Mouse (Mus musculus): Measurements from ENCODE around the gene Parva. TPM values are rescaled to one million over a fixed set of nuclear protein-coding genes. Genes with fewer than 3 reads are reported as not detected.

Gene Parva
- polyA plus RNA-seq, 1 experiment from 2014 or later = 17.4 TPM

GRCm38 (mm10) chr7:112502845-112503244 lies 75.5 kb downstream of the Parva start:
- H3K9me3 ChIP-seq (replicated peaks; ENCODE audit: control insufficient read depth, low read length) = no peaks in the 10 kb centered on the region
- 57% methylated on average over 5 of the region's 5 CpGs for WGBS
- no peaks in the 10 kb centered on the region for H3K27me3 ChIP-seq (replicated peaks; ENCODE audit: control insufficient read depth, insufficient read depth, low read length)
- ATAC-seq = peak; percentile 47; the same call in 1 of the 2 replicates
- H3K4me3 ChIP-seq (ENCODE audit: low read depth, low read length) = no peak overlapping the region
- no peak overlapping the region for H3K9ac ChIP-seq (ENCODE audit: low read length)
- peaks cover 9% of the 10 kb centered on the region; the same call in 1 of the 2 replicates for H3K4me1 ChIP-seq (ENCODE audit: control insufficient read depth, insufficient read depth, low read length)
- no peak for DNase-seq (ENCODE audit: low spot score)
- no peaks in the 10 kb centered on the region for H3K36me3 ChIP-seq (ENCODE audit: control insufficient read depth, insufficient read depth, low read length)
- H3K27ac ChIP-seq (ENCODE audit: low read depth, low read length) = no peak overlapping the region
- peak overlapping the region; percentile 33; the same call in 1 of the 2 replicates for H3K4me2 ChIP-seq (ENCODE audit: low read length)

GRCm38 (mm10) chr7:112503448-112503847 lies 76.1 kb downstream of the Parva start:
- H3K4me1 ChIP-seq (ENCODE audit: control insufficient read depth, insufficient read depth, low read length) = peaks cover 9% of the 10 kb centered on the region; the same call in 1 of the 2 replicates
- ATAC-seq (no peak), DNase-seq (ENCODE audit: low spot score) (no peak)
- H3K27me3 ChIP-seq (replicated peaks; ENCODE audit: control insufficient read depth, insufficient read depth, low read length) = no peaks in the 10 kb centered on the region
- H3K9me3 ChIP-seq (replicated peaks; ENCODE audit: control insufficient read depth, low read length) = no peaks in the 10 kb centered on the region
- no peak overlapping the region for H3K4me3 ChIP-seq (ENCODE audit: low read depth, low read length)
- WGBS = 84% methylated on average over 6 of the region's 6 CpGs
- H3K36me3 ChIP-seq (ENCODE audit: control insufficient read depth, insufficient read depth, low read length) = no peaks in the 10 kb centered on the region
- H3K9ac ChIP-seq (ENCODE audit: low read length) = no peak overlapping the region
- no peak overlapping the region for H3K4me2 ChIP-seq (ENCODE audit: low read length)
- H3K27ac ChIP-seq (ENCODE audit: low read depth, low read length) = no peak overlapping the region

GRCm38 (mm10) chr7:112503917-112504316 lies 76.6 kb downstream of the Parva start:
- Histone ChIP-seq H3K9ac (ENCODE audit: low read length) (no peak overlapping the region), H3K4me3 (ENCODE audit: low read depth, low read length) (no peak overlapping the region), H3K4me2 (ENCODE audit: low read length) (no peak overlapping the region), H3K4me1 (ENCODE audit: control insufficient read depth, insufficient read depth, low read length) (peaks cover 9% of the 10 kb centered on the region; the same call in 1 of the 2 replicates), H3K9me3 (replicated peaks; ENCODE audit: control insufficient read depth, low read length) (no peaks in the 10 kb centered on the region), H3K27me3 (replicated peaks; ENCODE audit: control insufficient read depth, insufficient read depth, low read length) (no peaks in the 10 kb centered on the region), H3K36me3 (ENCODE audit: control insufficient read depth, insufficient read depth, low read length) (no peaks in the 10 kb centered on the region), H3K27ac (ENCODE audit: low read depth, low read length) (no peak overlapping the region)
- ATAC-seq = no peak
- DNase-seq (ENCODE audit: low spot score) = no peak
- WGBS = 92% methylated on average over 3 of the region's 3 CpGs

DNA sequence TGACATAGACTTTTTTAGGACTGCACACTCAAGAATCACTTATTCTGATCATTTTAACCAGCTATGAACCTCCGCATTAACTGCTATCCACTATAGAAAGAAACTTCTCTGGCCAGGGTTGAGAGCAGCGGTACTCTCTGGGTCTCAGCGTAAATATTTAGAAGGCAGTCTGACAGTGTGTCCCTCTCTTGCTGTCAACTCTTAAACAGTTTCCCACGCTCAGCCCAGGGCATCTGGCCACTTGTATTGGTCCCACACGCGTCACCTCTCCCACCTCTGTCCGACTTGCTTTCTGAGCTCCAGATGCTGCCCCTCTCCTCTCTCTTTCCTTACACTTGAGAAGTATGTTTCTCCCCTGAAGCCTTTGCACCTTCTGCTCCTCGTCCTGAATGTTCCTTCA lies 81.8 kb downstream of the Parva start:
- Histone ChIP-seq H3K4me1 (ENCODE audit: control insufficient read depth, insufficient read depth, low read length) (no peaks in the 10 kb centered on the region), H3K27ac (ENCODE audit: low read depth, low read length) (no peak overlapping the region), H3K9me3 (replicated peaks; ENCODE audit: control insufficient read depth, low read length) (no peaks in the 10 kb centered on the region), H3K4me2 (ENCODE audit: low read length) (no peak overlapping the region), H3K27me3 (replicated peaks; ENCODE audit: control insufficient read depth, insufficient read depth, low read length) (no peaks in the 10 kb centered on the region), H3K4me3 (ENCODE audit: low read depth, low read length) (no peak overlapping the region), H3K9ac (ENCODE audit: low read length) (no peak overlapping the region), H3K36me3 (ENCODE audit: control insufficient read depth, insufficient read depth, low read length) (no peaks in the 10 kb centered on the region)
- ATAC-seq (no peak), DNase-seq (ENCODE audit: low spot score) (no peak)
- WGBS = 85% methylated on average over 8 of the region's 8 CpGs

DNA sequence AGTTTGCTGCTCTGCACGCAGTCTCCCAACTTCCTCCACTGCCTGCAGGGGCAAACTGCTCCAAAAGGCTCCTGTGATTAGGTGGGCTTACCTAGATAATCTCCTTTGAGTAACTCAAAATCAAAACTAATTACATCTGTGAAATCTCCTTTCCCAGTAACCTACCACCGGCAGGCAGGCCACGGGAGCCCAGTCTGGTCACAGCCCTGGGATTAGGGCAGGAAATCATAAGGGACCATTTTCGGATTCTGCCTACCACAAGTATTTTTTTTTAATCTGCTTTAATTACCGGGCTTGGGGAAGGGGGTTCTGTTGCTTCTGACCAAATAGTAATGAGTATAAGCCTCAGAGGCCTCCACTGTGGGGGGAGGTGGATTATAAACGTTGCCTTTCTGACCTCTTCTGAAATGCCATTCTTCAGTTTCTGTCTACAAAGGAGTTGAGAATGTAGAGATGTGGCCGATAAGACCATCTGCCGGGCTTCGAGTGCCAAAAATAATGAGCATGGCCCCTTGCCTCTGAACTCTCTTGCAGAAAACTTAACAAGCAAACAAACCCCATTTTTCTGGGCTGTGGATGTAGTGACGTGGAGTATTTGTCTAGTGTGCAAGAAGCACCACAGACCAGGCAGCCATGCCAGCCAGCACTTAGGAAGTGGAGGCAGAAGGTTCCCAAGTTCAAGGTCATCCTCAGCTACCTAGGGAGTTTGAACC lies 83.2 kb downstream of the Parva start:
- no peak overlapping the region for H3K27ac ChIP-seq (ENCODE audit: low read depth, low read length)
- no peaks in the 10 kb centered on the region for H3K36me3 ChIP-seq (ENCODE audit: control insufficient read depth, insufficient read depth, low read length)
- H3K4me3 ChIP-seq (ENCODE audit: low read depth, low read length) = no peak overlapping the region
- H3K4me2 ChIP-seq (ENCODE audit: low read length) = no peak overlapping the region
- H3K27me3 ChIP-seq (replicated peaks; ENCODE audit: control insufficient read depth, insufficient read depth, low read length) = no peaks in the 10 kb centered on the region
- no peaks in the 10 kb centered on the region for H3K9me3 ChIP-seq (replicated peaks; ENCODE audit: control insufficient read depth, low read length)
- no peak overlapping the region for H3K9ac ChIP-seq (ENCODE audit: low read length)
- WGBS = 22% methylated on average over 10 of the region's 10 CpGs
- DNase-seq (ENCODE audit: low spot score) = peak; percentile 21
- ATAC-seq = no peak
- H3K4me1 ChIP-seq (ENCODE audit: control insufficient read depth, insufficient read depth, low read length) = no peaks in the 10 kb centered on the region

DNA sequence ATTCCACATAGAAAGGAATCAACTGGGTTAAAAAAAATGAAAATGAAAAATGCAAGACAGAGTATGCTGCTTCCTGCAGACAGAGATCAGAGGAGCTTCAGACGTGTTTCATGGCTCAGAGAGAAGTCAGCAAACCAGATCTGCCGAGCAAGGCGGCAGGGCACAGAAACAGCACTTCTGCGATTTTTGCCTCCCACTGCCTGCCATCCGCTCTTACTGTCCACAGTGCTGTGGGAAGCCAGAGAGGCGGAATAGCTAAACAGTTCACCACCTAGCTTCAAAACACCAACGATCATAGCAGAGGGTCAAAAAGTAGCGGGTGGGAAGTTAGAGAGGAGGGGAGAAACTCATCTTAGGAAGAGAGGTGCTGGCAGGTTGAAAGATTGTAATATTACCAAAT lies 84.0 kb downstream of the Parva start:
- ATAC-seq (no peak), DNase-seq (ENCODE audit: low spot score) (no peak)
- Histone ChIP-seq H3K9ac (ENCODE audit: low read length) (no peak overlapping the region), H3K36me3 (ENCODE audit: control insufficient read depth, insufficient read depth, low read length) (no peaks in the 10 kb centered on the region), H3K4me1 (ENCODE audit: control insufficient read depth, insufficient read depth, low read length) (no peaks in the 10 kb centered on the region), H3K9me3 (replicated peaks; ENCODE audit: control insufficient read depth, low read length) (no peaks in the 10 kb centered on the region), H3K27me3 (replicated peaks; ENCODE audit: control insufficient read depth, insufficient read depth, low read length) (no peaks in the 10 kb centered on the region), H3K4me2 (ENCODE audit: low read length) (no peak overlapping the region), H3K4me3 (ENCODE audit: low read depth, low read length) (no peak overlapping the region), H3K27ac (ENCODE audit: low read depth, low read length) (no peak overlapping the region)
- 80% methylated on average over 8 of the region's 8 CpGs for WGBS

- Histone ChIP-seq H3K4me2 (ENCODE audit: low read length) (no peak overlapping the region), H3K4me1 (ENCODE audit: control insufficient read depth, insufficient read depth, low read length) (no peaks in the 10 kb centered on the region), H3K27me3 (replicated peaks; ENCODE audit: control insufficient read depth, insufficient read depth, low read length) (no peaks in the 10 kb centered on the region), H3K36me3 (ENCODE audit: control insufficient read depth, insufficient read depth, low read length) (no peaks in the 10 kb centered on the region), H3K27ac (ENCODE audit: low read depth, low read length) (no peak overlapping the region), H3K4me3 (ENCODE audit: low read depth, low read length) (no peak overlapping the region), H3K9ac (ENCODE audit: low read length) (no peak overlapping the region), H3K9me3 (replicated peaks; ENCODE audit: control insufficient read depth, low read length) (no peaks in the 10 kb centered on the region)
- 15% methylated on average over 3 of the region's 3 CpGs for WGBS
- DNase-seq (ENCODE audit: low spot score) = no peak
- no peak for ATAC-seq
Observed at GRCm38 (mm10) chr7:112512257-112512656, 85.0 kb downstream of the Parva start.

DNA sequence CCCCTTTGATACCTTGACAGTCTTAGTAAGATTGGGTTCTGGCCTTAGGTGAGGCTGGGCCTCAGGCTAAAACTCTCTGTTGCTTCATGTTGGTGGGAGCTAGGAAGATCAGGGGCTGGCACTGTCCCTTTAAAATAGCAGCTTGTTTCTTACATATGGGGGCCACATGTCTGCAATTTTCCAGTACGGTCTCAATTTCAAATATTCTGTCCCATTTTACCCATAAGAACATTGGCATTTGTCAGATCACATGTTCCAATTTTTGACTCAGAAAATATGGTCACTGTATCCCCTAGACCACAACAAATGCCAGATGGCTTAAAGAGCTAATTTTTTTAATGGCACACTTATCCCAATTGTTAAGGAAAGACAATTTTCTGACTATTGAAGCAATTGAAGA lies 85.6 kb downstream of the Parva start:
- Histone ChIP-seq H3K4me3 (ENCODE audit: low read depth, low read length) (no peak overlapping the region), H3K9ac (ENCODE audit: low read length) (no peak overlapping the region), H3K9me3 (replicated peaks; ENCODE audit: control insufficient read depth, low read length) (no peaks in the 10 kb centered on the region), H3K27ac (ENCODE audit: low read depth, low read length) (no peak overlapping the region), H3K27me3 (replicated peaks; ENCODE audit: control insufficient read depth, insufficient read depth, low read length) (no peaks in the 10 kb centered on the region), H3K4me2 (ENCODE audit: low read length) (no peak overlapping the region), H3K4me1 (ENCODE audit: control insufficient read depth, insufficient read depth, low read length) (no peaks in the 10 kb centered on the region), H3K36me3 (ENCODE audit: control insufficient read depth, insufficient read depth, low read length) (no peaks in the 10 kb centered on the region)
- DNase-seq (ENCODE audit: low spot score) (no peak), ATAC-seq (no peak)
- WGBS = 86% methylated on average over 1 of the region's 1 CpGs

DNA sequence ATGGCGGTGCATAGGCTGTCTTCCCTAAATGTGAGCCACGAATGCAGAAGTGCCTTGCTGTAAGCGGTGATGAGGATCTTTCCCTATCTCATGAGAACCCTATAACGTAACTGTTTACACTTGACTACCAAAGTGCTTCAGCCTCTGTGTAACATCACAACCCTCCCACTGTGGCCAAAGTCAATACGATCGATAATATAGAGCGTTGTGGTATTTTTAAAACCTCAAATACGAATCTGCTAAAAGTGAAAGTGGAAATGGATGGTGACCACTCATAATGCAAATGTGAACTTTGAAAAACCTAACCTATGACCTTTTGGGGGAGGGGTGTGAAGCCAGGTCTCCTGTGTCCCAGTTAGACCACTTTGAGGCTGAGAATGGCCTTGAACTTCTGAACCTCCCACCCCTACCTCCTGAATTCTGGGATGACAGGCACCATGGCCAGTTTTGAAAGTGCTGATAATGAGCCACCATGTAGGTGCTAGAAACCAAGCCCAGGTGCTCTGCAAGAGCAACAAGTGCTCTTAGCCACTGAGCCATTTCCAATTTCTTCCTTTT lies 87.4 kb downstream of the Parva start:
- ATAC-seq (no peak), DNase-seq (ENCODE audit: low spot score) (no peak)
- no peak overlapping the region for H3K4me3 ChIP-seq (ENCODE audit: low read depth, low read length)
- no peak overlapping the region for H3K4me2 ChIP-seq (ENCODE audit: low read length)
- H3K27me3 ChIP-seq (replicated peaks; ENCODE audit: control insufficient read depth, insufficient read depth, low read length) = no peaks in the 10 kb centered on the region
- no peak overlapping the region for H3K9ac ChIP-seq (ENCODE audit: low read length)
- no peaks in the 10 kb centered on the region for H3K9me3 ChIP-seq (replicated peaks; ENCODE audit: control insufficient read depth, low read length)
- 95% methylated on average over 8 of the region's 8 CpGs for whole genome bisulfite sequencing
- no peaks in the 10 kb centered on the region for H3K4me1 ChIP-seq (ENCODE audit: control insufficient read depth, insufficient read depth, low read length)
- no peaks in the 10 kb centered on the region for H3K36me3 ChIP-seq (ENCODE audit: control insufficient read depth, insufficient read depth, low read length)
- H3K27ac ChIP-seq (ENCODE audit: low read depth, low read length) = no peak overlapping the region
